Mouse (Mus musculus) cortical plate, adult 2 months (tissue): Measurements from ENCODE around the gene Nmnat1. TPM values are rescaled to one million over a fixed set of nuclear protein-coding genes. Genes with fewer than 3 reads are reported as not detected.
"Not testable (repeated sequence)": the region's sequence is repeated elsewhere in the genome, so short reads cannot be mapped to it uniquely, and the experiment has no call there.

Experiments used
- H3K27ac ChIP-seq: fragments of 200-500 bp; 2 replicates; pipeline ENCODE4 v1.5.1; 2012; ENCODE audit warnings: low read length, control low read depth, inconsistent platforms; ENCODE audit not compliant: insufficient read depth
- H3K4me1 ChIP-seq: fragments of 200-500 bp; 2 replicates; pipeline ENCODE4 v1.6.1; 2011; ENCODE audit warnings: low read length; ENCODE audit not compliant: control insufficient read depth, insufficient read depth
- H3K4me3 ChIP-seq: fragments of 200-500 bp; 2 replicates; pipeline ENCODE4 v1.5.1; 2011; ENCODE audit warnings: mild to moderate bottlenecking, low read length, control low read depth; ENCODE audit not compliant: insufficient read depth
- CTCF ChIP-seq: fragments of 200-500 bp; IDR thresholded peaks from 2 replicates; pipeline ENCODE4 v1.5.1; 2011; ENCODE audit warnings: mild to moderate bottlenecking, control low read depth, low read length; ENCODE audit not compliant: insufficient read depth; ENCODE audit errors: extremely low read depth
- POLR2A ChIP-seq: fragments of 200-500 bp; IDR thresholded peaks from 2 replicates; pipeline ENCODE4 v1.6.1; 2011; ENCODE audit warnings: mild to moderate bottlenecking, low read length, control low read depth; ENCODE audit not compliant: insufficient read depth; ENCODE audit errors: extremely low read depth
- polyA plus RNA-seq: library from polyadenylated mRNA; depleted of rRNA; stranded (reverse); fragments of >200 nt; gene quantifications from 2 replicates; pipeline ENCODE4 v1.2.3, GENCODE M21; 2012

The Nmnat1 gene
- polyA plus RNA-seq, 1 experiment, result 9.0 TPM

GRCm38 (mm10) chr4:149462305-149462971 lies 22.6 kb downstream of the Nmnat1 start:
- no peak overlapping the region for H3K27ac ChIP-seq
- H3K4me3 ChIP-seq, result no peak overlapping the region
- no peak for TF ChIP-seq CTCF
- H3K4me1 ChIP-seq, result no peaks in the 10 kb centered on the region

- TF ChIP-seq CTCF (no peak), POLR2A (no peak)
- H3K4me1 ChIP-seq, result no peaks in the 10 kb centered on the region
- H3K27ac ChIP-seq, result no peak overlapping the region
- H3K4me3 ChIP-seq, result no peak overlapping the region
These were observed 23.3 kb downstream of the Nmnat1 start for GRCm38 (mm10) chr4:149461579-149462304.

GRCm38 (mm10) chr4:149460475-149460874 lies 24.5 kb downstream of the Nmnat1 start:
- H3K4me3 ChIP-seq, H3K4me1 ChIP-seq, H3K27ac ChIP-seq: not testable (repeated sequence)

DNA sequence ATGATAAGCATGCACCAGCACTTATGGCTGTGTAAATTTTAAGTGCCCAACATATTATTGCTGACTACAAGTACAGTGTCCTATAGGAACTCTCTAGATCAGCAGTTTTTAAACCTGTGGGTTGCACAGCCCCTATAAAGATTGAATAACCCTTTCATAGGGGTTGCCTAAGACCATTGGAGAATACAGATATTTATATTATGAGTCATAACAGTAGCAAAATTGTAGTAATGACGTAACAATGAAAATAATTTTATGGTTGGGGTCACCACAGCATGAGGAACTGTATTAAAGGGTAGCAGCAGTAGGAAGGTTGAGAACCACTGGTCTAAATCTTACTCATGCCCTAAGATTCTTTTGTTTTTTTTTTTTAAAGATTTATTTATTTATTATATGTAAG lies 25.6 kb downstream of the Nmnat1 start:
- TF ChIP-seq CTCF (no peak), POLR2A (no peak)
- H3K4me1 ChIP-seq, result no peaks in the 10 kb centered on the region
- no peak overlapping the region for H3K4me3 ChIP-seq
- no peak overlapping the region for H3K27ac ChIP-seq

DNA sequence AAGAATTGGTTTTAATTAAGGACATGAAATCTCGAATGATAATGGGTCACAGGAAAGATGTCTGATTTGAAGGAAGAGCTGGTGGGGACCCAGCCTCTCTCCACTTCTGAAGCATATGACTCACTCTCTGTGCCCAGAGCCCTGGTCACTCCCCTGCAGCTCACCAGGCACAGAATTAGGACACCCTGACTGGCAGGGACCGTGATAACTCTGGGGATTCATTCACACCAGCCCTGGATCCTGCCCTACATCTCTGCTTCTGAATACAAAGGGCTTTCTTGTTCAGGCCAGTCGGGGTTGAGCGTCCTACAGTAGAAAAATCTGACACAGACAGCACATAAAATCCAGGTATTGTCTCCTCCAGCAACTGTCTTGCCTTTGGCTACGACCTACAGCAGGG lies 26.5 kb downstream of the Nmnat1 start:
- Histone ChIP-seq H3K4me3 (no peak overlapping the region), H3K27ac (no peak overlapping the region), H3K4me1 (no peaks in the 10 kb centered on the region)
- TF ChIP-seq POLR2A, result no peak
- TF ChIP-seq CTCF, result no peak

DNA sequence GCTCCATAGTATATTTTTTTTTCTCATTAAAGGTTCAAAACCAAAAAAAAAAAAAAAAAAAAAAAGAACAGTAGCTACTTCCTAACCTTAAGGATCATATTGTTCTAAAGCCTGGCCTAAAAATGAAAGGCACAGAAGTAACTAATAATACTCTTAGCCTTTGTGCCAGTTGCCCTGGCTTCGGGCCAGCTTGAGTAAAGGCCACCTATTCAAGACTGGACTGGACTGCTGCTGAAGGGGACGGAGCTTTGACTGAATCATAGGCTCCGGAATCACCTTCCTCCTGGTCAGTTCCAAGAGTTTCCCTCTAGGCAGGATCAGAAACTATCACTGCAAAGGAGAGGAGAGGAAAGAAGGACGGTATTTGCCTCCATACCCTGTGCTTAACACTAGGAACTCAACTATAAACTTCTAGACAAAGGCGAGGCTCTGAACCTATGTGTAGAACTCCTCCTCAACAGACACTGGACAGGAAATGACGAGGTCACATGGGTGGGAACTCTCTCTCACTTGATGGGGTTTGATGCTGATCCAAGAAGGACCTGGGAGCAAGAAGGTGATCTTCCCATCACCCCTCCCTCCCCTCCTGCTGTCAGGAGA lies 27.1 kb downstream of the Nmnat1 start:
- Histone ChIP-seq H3K4me1 (no peaks in the 10 kb centered on the region), H3K27ac (no peak overlapping the region), H3K4me3 (no peak overlapping the region)
- no peak for TF ChIP-seq POLR2A
- TF ChIP-seq CTCF, result no peak

DNA sequence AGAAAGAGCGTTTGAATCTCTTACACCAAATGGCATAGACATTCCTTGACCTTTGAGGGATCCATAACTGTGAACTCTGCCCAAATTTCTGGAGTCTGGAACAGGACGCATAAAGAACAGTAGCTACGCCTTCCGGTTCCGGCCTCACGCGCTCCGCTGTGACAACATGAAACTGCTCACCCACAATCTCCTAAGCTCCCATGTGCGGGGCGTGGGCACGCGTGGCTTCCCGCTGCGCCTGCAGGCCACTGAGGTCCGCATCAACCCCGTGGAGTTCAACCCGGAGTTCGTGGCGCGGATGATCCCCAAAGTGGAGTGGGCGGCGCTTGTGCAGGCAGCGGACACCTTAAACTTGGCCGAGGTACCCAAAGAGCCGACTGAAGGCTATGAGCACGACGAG lies 27.8 kb downstream of the Nmnat1 start:
- not testable (repeated sequence) for H3K27ac ChIP-seq, H3K4me3 ChIP-seq

GRCm38 (mm10) chr4:149454879-149455278 lies 30.1 kb downstream of the Nmnat1 start, which contains the start of gene Rbp7:
Gene Rbp7 (minus strand): TSS chr4:149454978.
- Histone ChIP-seq H3K4me3 (no peak within 1 kb of the TSS), H3K27ac (no peak within 1 kb of the TSS), H3K4me1 (no peaks in the 10 kb centered on the region)
- TF ChIP-seq POLR2A (no peak), CTCF (no peak)

More for the DNA sequence above, 27.8 kb downstream of the Nmnat1 start:
- not testable (repeated sequence) for H3K4me1 ChIP-seq

GRCm38 (mm10) chr4:149454263-149454662 lies 30.7 kb downstream of the Nmnat1 start:
- Histone ChIP-seq H3K4me3 (no peak overlapping the region), H3K27ac (no peak overlapping the region)

GRCm38 (mm10) chr4:149453656-149454055 lies 31.3 kb downstream of the Nmnat1 start:
- Histone ChIP-seq H3K4me1 (no peaks in the 10 kb centered on the region), H3K27ac (no peak overlapping the region), H3K4me3 (no peak overlapping the region)
- no peak for TF ChIP-seq POLR2A
- TF ChIP-seq CTCF, result peak; percentile 38

More at GRCm38 (mm10) chr4:149454263-149454662, 30.7 kb downstream of the Nmnat1 start:
- H3K4me1 ChIP-seq, result no peaks in the 10 kb centered on the region
- TF ChIP-seq POLR2A (no peak), CTCF (no peak)
